Mouse (Mus musculus) T-helper 1 cell (primary cell): ENCODE measurements around the gene Zdhhc20.
"Not testable (repeated sequence)": the region's sequence is repeated elsewhere in the genome, so short reads cannot be mapped to it uniquely, and the experiment has no call there.

Source experiments
- in situ Hi-C: fragments of 300-600 bp; cut with MboI, MseI; formaldehyde crosslinking; loops from one replicate; pipeline ENCODE4 v1.15.1; 2025; ENCODE audit warnings: high pct_unique_total_duplicates

Zdhhc20 gene

GRCm38 (mm10) chr14:57890011-57890842, at the start of gene Zdhhc20:
Zdhhc20 (minus strand) TSS chr14:57890276.
- in situ Hi-C loops = no loop called here

GRCm38 (mm10) chr14:57937297-57937696, 47.2 kb upstream of the Zdhhc20 start:
- in situ Hi-C loops = no loop called here

- in situ Hi-C loops = no loop called here
Measured at GRCm38 (mm10) chr14:57934666-57935065, 44.6 kb upstream of the Zdhhc20 start.

GRCm38 (mm10) chr14:57933608-57934007, 43.5 kb upstream of the Zdhhc20 start:
- in situ Hi-C loops = no loop called here

GRCm38 (mm10) chr14:57932881-57933443, 42.9 kb upstream of the Zdhhc20 start:
- in situ Hi-C loops = no loop called here

- in situ Hi-C loops = no loop called here
Measured at GRCm38 (mm10) chr14:57921428-57922131, 31.5 kb upstream of the Zdhhc20 start.

- in situ Hi-C loops = no loop called here
Measured at GRCm38 (mm10) chr14:57920568-57921310, 30.7 kb upstream of the Zdhhc20 start.

- in situ Hi-C loops = loop anchor here (10.0 kb wide), 1 partner anchor 245 kb away; no protein-coding TSS in a partner anchor
Measured at GRCm38 (mm10) chr14:57919148-57919875, 29.2 kb upstream of the Zdhhc20 start.

GRCm38 (mm10) chr14:57915341-57915740, 25.3 kb upstream of the Zdhhc20 start:
- in situ Hi-C loops = loop anchor here (10.0 kb wide), 1 partner anchor 241 kb away; no protein-coding TSS in a partner anchor

GRCm38 (mm10) chr14:57912211-57913007, 22.3 kb upstream of the Zdhhc20 start:
- in situ Hi-C loops = loop anchor here (10.0 kb wide), 1 partner anchor 238 kb away; no protein-coding TSS in a partner anchor

GRCm38 (mm10) chr14:57911787-57912186, 21.7 kb upstream of the Zdhhc20 start:
- in situ Hi-C loops = loop anchor here (10.0 kb wide), 1 partner anchor 237 kb away; no protein-coding TSS in a partner anchor

GRCm38 (mm10) chr14:57911316-57911715, 21.2 kb upstream of the Zdhhc20 start:
- in situ Hi-C loops = loop anchor here (10.0 kb wide), 1 partner anchor 237 kb away; no protein-coding TSS in a partner anchor

GRCm38 (mm10) chr14:57910501-57911068, 20.5 kb upstream of the Zdhhc20 start:
- in situ Hi-C loops = loop anchor here (10.0 kb wide), 1 partner anchor 236 kb away; no protein-coding TSS in a partner anchor

- in situ Hi-C loops = loop anchor here (5.0 kb wide), 1 partner anchor 82 kb away; the partner anchor contains the start of genes Mrpl57 and Ska3
Measured at GRCm38 (mm10) chr14:57909297-57909696, 19.2 kb upstream of the Zdhhc20 start.

GRCm38 (mm10) chr14:57908431-57908830, 18.4 kb upstream of the Zdhhc20 start:
- in situ Hi-C loops = loop anchor here (5.0 kb wide), 1 partner anchor 81 kb away; the partner anchor contains the start of genes Mrpl57 and Ska3

- in situ Hi-C loops = no loop called here
Measured at GRCm38 (mm10) chr14:57901998-57902397, 11.9 kb upstream of the Zdhhc20 start.

- in situ Hi-C loops = no loop called here
Measured at GRCm38 (mm10) chr14:57896882-57897281, 6.8 kb upstream of the Zdhhc20 start.

- in situ Hi-C loops = not testable (repeated sequence)
Measured at GRCm38 (mm10) chr14:57896088-57896871, 6.2 kb upstream of the Zdhhc20 start.
